Mouse (Mus musculus): Measurements from ENCODE around the gene Tnni1. TPM values are rescaled to one million over a fixed set of nuclear protein-coding genes. Genes with fewer than 3 reads are reported as not detected.

The Tnni1 gene
- polyA plus RNA-seq, 2 experiments from 2014 or later: not detected

GRCm38 (mm10) chr1:135767324-135767890 lies 11.8 kb upstream of the Tnni1 start:
- ATAC-seq: no peak

GRCm38 (mm10) chr1:135768400-135768799 lies 10.8 kb upstream of the Tnni1 start:
- no peak for ATAC-seq

GRCm38 (mm10) chr1:135770237-135770636 lies 9.0 kb upstream of the Tnni1 start:
- no peak for ATAC-seq

GRCm38 (mm10) chr1:135770896-135771572 lies 8.2 kb upstream of the Tnni1 start:
- ATAC-seq: no peak

- ATAC-seq: no peak
Measured at GRCm38 (mm10) chr1:135771573-135771970, 7.7 kb upstream of the Tnni1 start.

- ATAC-seq: no peak
Measured at GRCm38 (mm10) chr1:135776596-135776995, 2.6 kb upstream of the Tnni1 start.

- no peak for ATAC-seq
Measured at GRCm38 (mm10) chr1:135777046-135777445, 2.2 kb upstream of the Tnni1 start.

- ATAC-seq: no peak
Measured at GRCm38 (mm10) chr1:135780649-135781048, 1.4 kb downstream of the Tnni1 start.

GRCm38 (mm10) chr1:135781220-135781619 lies 2.0 kb downstream of the Tnni1 start:
- ATAC-seq: peak; percentile 87

- ATAC-seq: no peak
Measured at GRCm38 (mm10) chr1:135782816-135783215, 3.6 kb downstream of the Tnni1 start.

GRCm38 (mm10) chr1:135787799-135788198 lies 8.6 kb downstream of the Tnni1 start:
- peak; percentile 86 for ATAC-seq

GRCm38 (mm10) chr1:135788708-135789107 lies 9.5 kb downstream of the Tnni1 start:
- ATAC-seq: no peak

- peak; percentile 52 for ATAC-seq
Measured at GRCm38 (mm10) chr1:135789815-135790214, 10.6 kb downstream of the Tnni1 start.

- no peak for ATAC-seq
Measured at GRCm38 (mm10) chr1:135792143-135792939, 13.1 kb downstream of the Tnni1 start.

GRCm38 (mm10) chr1:135793370-135794215 lies 14.4 kb downstream of the Tnni1 start:
- ATAC-seq: peak; percentile 72

GRCm38 (mm10) chr1:135794216-135795134 lies 15.2 kb downstream of the Tnni1 start:
- no peak for ATAC-seq

- ATAC-seq: no peak
Measured at GRCm38 (mm10) chr1:135798492-135798891, 19.3 kb downstream of the Tnni1 start.

- ATAC-seq: no peak
Measured at GRCm38 (mm10) chr1:135799109-135799627, 19.9 kb downstream of the Tnni1 start.

- ATAC-seq: no peak
Measured at GRCm38 (mm10) chr1:135800192-135800950, 21.1 kb downstream of the Tnni1 start.

GRCm38 (mm10) chr1:135807546-135807945 lies 28.3 kb downstream of the Tnni1 start:
- ATAC-seq: peak; percentile 80

- ATAC-seq: no peak
Measured at GRCm38 (mm10) chr1:135810180-135810579, 30.9 kb downstream of the Tnni1 start.

Measured in CD4-positive, CD25-positive, alpha-beta regulatory T cell, adult 4 months (primary cell).